Mouse (Mus musculus) adrenal gland (tissue): ENCODE data around the gene Ebpl.

Experiments used
- intact Hi-C: fragments of 180-260 bp; cut with DNase I; formaldehyde crosslinking; loops from one replicate; pipeline ENCODE4 v1.15.1; 2025
- long read RNA-seq, 2 experiments: library from polyadenylated mRNA; unstranded; transcript quantifications; one replicate each; pipeline ENCODE4 v2.0.0; 2020; ENCODE audit warnings: borderline replicate concordance in 1 of 2; ENCODE audit not compliant: insufficient replicate concordance in 1 of 2

Gene Ebpl
- long read RNA-seq, experiment 1, full-length matches to known transcripts: 30 of 31 reads
- long read RNA-seq, experiment 1, partial matches to known transcripts: 0 of 31 reads
- long read RNA-seq, experiment 1, other reads (novel, unspliced or antisense): 1 of 31 reads
- long read RNA-seq, experiment 2, full-length matches to known transcripts: 36 of 37 reads
- long read RNA-seq, experiment 2, partial matches to known transcripts: 0 of 37 reads
- long read RNA-seq, experiment 2, other reads (novel, unspliced or antisense): 1 of 37 reads

GRCm38 (mm10) chr14:61360131-61360980 lies at the start of gene Ebpl:
TSS of gene Ebpl (minus strand) at chr14:61360439.
- intact Hi-C loops: no loop called here

GRCm38 (mm10) chr14:61410020-61410419 lies 49.8 kb upstream of the Ebpl start:
- intact Hi-C loops: no loop called here

GRCm38 (mm10) chr14:61407055-61407454 lies 46.8 kb upstream of the Ebpl start:
- intact Hi-C loops: no loop called here

GRCm38 (mm10) chr14:61405761-61406160 lies 45.5 kb upstream of the Ebpl start:
- intact Hi-C loops: no loop called here

- intact Hi-C loops: no loop called here
Observed at GRCm38 (mm10) chr14:61404941-61405340, 44.7 kb upstream of the Ebpl start.

- intact Hi-C loops: no loop called here
Observed at GRCm38 (mm10) chr14:61394745-61395144, 34.5 kb upstream of the Ebpl start.

GRCm38 (mm10) chr14:61390586-61390985 lies 30.3 kb upstream of the Ebpl start:
- intact Hi-C loops: no loop called here

GRCm38 (mm10) chr14:61367290-61367689 lies 7.1 kb upstream of the Ebpl start:
- intact Hi-C loops: loop anchor here (5.0 kb wide), 1 partner anchor 70 kb away; the partner anchor contains the start of gene Kpna3

- intact Hi-C loops: loop anchor here (5.0 kb wide), 1 partner anchor 73 kb away; the partner anchor contains the start of gene Kpna3
Observed at GRCm38 (mm10) chr14:61364656-61365055, 4.4 kb upstream of the Ebpl start.

GRCm38 (mm10) chr14:61363734-61364133 lies 3.5 kb upstream of the Ebpl start:
- intact Hi-C loops: no loop called here

- intact Hi-C loops: no loop called here
Observed at GRCm38 (mm10) chr14:61362268-61362667, 2.0 kb upstream of the Ebpl start.

- intact Hi-C loops: no loop called here
Observed at GRCm38 (mm10) chr14:61360981-61361511, 807 bp upstream of the Ebpl start.

- intact Hi-C loops: no loop called here
Observed at GRCm38 (mm10) chr14:61354251-61355235, 5.7 kb downstream of the Ebpl start.

- intact Hi-C loops: no loop called here
Observed at GRCm38 (mm10) chr14:61350808-61351207, 9.4 kb downstream of the Ebpl start.

- intact Hi-C loops: no loop called here
Observed at GRCm38 (mm10) chr14:61349876-61350275, 10.4 kb downstream of the Ebpl start.

- intact Hi-C loops: no loop called here
Observed at GRCm38 (mm10) chr14:61346827-61347698, 13.2 kb downstream of the Ebpl start.

- intact Hi-C loops: no loop called here
Observed at GRCm38 (mm10) chr14:61344590-61344989, 15.6 kb downstream of the Ebpl start.

GRCm38 (mm10) chr14:61339381-61339780 lies 20.9 kb downstream of the Ebpl start:
- intact Hi-C loops: no loop called here

- intact Hi-C loops: loop anchor here (5.0 kb wide), 2 partner anchors 106 to 166 kb away; partner anchors contain the start of gene Kpna3
Observed at GRCm38 (mm10) chr14:61330996-61331561, 29.2 kb downstream of the Ebpl start.
